Mouse (Mus musculus) small intestine, adult 2 months (tissue): ENCODE results near the gene Foxn3. TPM values are rescaled to one million over a fixed set of nuclear protein-coding genes. Genes with fewer than 3 reads are reported as not detected.

Experiments
- H3K27ac ChIP-seq: fragments of 200-500 bp; 2 replicates; pipeline ENCODE4 v1.5.1; 2012; ENCODE audit warnings: low read depth, low read length, control low read depth, inconsistent platforms; ENCODE audit not compliant: insufficient read depth
- H3K27me3 ChIP-seq: fragments of 200-500 bp; 2 replicates; pipeline ENCODE4 v1.6.1; 2012; ENCODE audit warnings: mild to moderate bottlenecking, moderate library complexity, low read length, inconsistent platforms; ENCODE audit not compliant: control insufficient read depth, insufficient read depth
- H3K36me3 ChIP-seq: fragments of 200-500 bp; 2 replicates; pipeline ENCODE4 v1.6.1; 2012; ENCODE audit warnings: mild to moderate bottlenecking, low read length, control low read depth, inconsistent platforms; ENCODE audit not compliant: control insufficient read depth, insufficient read depth
- H3K4me1 ChIP-seq: fragments of 200-500 bp; 2 replicates; pipeline ENCODE4 v1.6.1; 2012; ENCODE audit warnings: low read length, inconsistent platforms, mixed read lengths; ENCODE audit not compliant: control insufficient read depth, insufficient read depth, insufficient read length
- H3K4me3 ChIP-seq: fragments of 200-500 bp; 2 replicates; pipeline ENCODE4 v1.5.1; 2012; ENCODE audit warnings: low read depth, mild to moderate bottlenecking, control low read depth, inconsistent platforms, low read length, moderate library complexity
- CTCF ChIP-seq: fragments of 200-500 bp; IDR thresholded peaks from 2 replicates; pipeline ENCODE4 v1.5.1; 2012; ENCODE audit warnings: low read depth, mild to moderate bottlenecking, control low read depth, inconsistent platforms, low read length, moderate library complexity, mixed read lengths; ENCODE audit not compliant: insufficient replicate concordance, insufficient read length; ENCODE audit errors: extremely low read depth
- POLR2A ChIP-seq: fragments of 200-500 bp; IDR thresholded peaks from 2 replicates; pipeline ENCODE4 v1.6.1; 2012; ENCODE audit warnings: low read depth, mild to moderate bottlenecking, control low read depth, inconsistent platforms, low read length, moderate library complexity
- WGBS: fragments of 180-500 bp; shearing (Covaris S2); methylation state at CpG from one replicate; pipeline ENCODE4 v1.1.7; 2018; 5-methylcytosine and 5-hydroxymethylcytosine counted together
- polyA plus RNA-seq: library from polyadenylated mRNA; depleted of rRNA; stranded (reverse); fragments of >200 nt; gene quantifications from 2 replicates; pipeline ENCODE4 v1.2.3, GENCODE M21; 2012

The Foxn3 gene
- polyA plus RNA-seq, 1 experiment: 17.5 TPM

DNA sequence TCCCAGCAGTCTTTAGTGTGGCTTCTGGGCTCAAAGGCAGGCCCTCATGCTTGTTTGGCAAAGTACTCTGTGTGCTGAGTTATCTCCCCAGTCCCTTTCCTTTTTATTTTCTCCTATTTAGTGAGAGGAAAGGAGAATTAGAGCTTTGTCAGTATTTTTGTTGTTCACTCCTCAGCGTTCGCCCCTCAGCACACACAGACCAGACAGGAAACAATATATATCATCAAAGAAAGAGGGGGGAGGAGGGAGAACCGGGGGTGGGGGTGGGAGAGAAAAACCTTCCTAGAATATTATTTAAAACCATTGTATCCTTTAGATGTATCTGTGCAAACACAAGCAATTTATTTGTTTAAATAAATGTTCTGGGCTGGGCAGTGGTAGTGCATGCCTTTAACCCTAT is 47.9 kb downstream of the Foxn3 start:
- no peaks in the 10 kb centered on the region for H3K27me3 ChIP-seq
- no peak overlapping the region for H3K4me3 ChIP-seq
- no peak for TF ChIP-seq CTCF
- TF ChIP-seq POLR2A: no peak
- WGBS: 72% methylated on average over 3 of the region's 3 CpGs
- no peak overlapping the region for H3K27ac ChIP-seq
- no peaks in the 10 kb centered on the region for H3K36me3 ChIP-seq
- no peaks in the 10 kb centered on the region for H3K4me1 ChIP-seq

DNA sequence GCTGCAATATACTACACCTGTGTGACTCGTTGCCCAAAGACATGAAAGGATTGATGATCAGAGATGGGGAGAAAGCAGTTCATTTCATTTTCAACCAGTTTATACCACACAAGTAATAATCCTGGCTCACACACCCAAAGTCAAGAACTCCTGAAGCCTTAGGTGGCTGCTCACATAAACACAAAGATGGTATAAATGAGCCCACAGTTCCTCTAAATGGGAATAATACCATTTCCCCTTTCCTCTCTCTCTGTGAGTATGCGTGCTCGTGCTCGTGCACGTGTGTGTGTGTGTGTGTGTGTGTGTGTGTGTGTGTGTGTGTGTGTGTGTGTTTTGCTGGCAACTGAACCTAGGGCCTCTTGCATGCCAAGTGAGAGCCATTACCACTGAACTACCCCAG is 51.7 kb downstream of the Foxn3 start:
- Histone ChIP-seq H3K4me1 (no peaks in the 10 kb centered on the region), H3K27ac (no peak overlapping the region), H3K36me3 (no peaks in the 10 kb centered on the region), H3K27me3 (no peaks in the 10 kb centered on the region), H3K4me3 (no peak overlapping the region)
- whole genome bisulfite sequencing: 91% methylated on average over 5 of the region's 5 CpGs
- TF ChIP-seq CTCF (no peak), POLR2A (no peak)

DNA sequence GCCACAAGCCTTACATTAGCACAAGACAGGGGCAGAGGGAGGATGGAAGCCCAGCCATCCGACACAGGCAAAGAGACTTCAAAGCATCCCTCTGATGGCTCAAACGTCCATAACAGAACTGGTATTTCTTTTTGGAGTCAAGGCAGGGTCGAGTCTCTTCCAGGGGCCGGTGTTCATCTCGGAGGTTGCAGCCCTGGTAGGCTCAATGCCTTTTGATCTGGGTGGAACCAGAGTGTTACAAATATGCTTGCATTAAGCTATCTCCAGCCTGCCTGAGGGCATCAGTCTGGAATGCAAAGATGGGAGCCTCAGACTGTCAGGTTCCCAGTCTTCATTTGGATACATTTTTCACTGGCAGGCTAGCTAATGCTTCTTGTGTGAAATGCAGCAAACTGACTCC is 52.6 kb downstream of the Foxn3 start:
- 83% methylated on average over 5 of the region's 5 CpGs for WGBS
- no peak for TF ChIP-seq POLR2A
- TF ChIP-seq CTCF: no peak
- no peaks in the 10 kb centered on the region for H3K36me3 ChIP-seq
- H3K4me1 ChIP-seq: no peaks in the 10 kb centered on the region
- H3K27ac ChIP-seq: no peak overlapping the region
- H3K4me3 ChIP-seq: no peak overlapping the region
- no peaks in the 10 kb centered on the region for H3K27me3 ChIP-seq

DNA sequence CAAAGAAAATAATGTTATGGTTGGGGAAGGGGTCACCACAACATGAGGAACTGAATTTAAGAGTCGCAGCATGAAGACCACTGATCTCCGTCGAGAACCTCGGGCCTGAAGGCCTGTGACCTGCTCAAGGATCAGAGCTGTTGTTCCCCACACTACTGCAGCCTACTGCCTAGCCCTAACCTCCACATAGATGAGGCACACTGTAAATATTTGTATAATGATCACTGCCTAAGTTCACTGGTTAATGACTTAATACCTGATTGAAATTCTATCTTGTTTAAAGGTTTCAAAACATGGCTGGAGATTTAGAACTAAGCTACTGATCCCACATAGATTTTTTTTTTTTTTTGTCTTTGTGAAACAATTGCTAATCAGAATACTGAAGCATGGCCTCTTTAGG is 61.2 kb downstream of the Foxn3 start:
- Histone ChIP-seq H3K27ac (no peak overlapping the region), H3K4me1 (no peaks in the 10 kb centered on the region), H3K27me3 (no peaks in the 10 kb centered on the region), H3K4me3 (no peak overlapping the region), H3K36me3 (no peaks in the 10 kb centered on the region)
- 70% methylated on average over 4 of the region's 4 CpGs for WGBS
- no peak for TF ChIP-seq POLR2A
- no peak for TF ChIP-seq CTCF

DNA sequence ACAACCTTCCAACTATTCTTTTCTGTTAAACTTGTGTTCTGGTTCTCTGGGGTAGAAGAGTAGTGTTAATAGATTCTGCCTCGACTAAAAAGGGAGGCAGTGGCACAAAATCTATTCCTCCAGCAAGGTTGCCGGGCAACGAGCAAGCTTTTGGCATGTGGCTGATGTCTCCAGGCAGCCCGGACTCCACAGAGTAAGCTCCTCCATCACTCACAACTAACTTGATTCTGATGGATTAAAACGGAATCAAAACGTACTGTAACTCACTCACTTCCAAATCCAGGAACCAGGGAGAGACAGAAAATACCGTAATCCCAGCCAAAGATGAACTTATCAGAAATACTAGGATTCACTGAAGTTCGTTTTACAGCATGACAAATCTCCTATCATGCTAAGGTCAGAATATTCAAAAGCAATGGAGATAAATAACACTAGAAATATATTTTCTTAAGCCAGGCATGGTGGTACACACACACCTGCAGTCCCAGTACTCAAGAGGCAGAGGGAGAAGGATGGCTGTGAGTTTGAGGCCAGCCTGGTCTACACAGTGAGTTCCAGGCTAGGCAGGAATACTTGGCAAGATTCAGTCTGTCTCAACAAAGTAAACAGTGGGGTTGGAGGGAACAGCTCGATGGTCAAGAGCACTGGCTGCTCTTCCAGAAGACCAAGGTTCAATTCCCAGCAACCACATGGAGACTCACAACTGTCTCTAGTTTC is 64.2 kb downstream of the Foxn3 start:
- no peaks in the 10 kb centered on the region for H3K36me3 ChIP-seq
- no peaks in the 10 kb centered on the region for H3K4me1 ChIP-seq
- TF ChIP-seq CTCF (no peak), POLR2A (no peak)
- WGBS: 71% methylated on average over 9 of the region's 9 CpGs
- H3K27me3 ChIP-seq: no peaks in the 10 kb centered on the region
- H3K4me3 ChIP-seq: no peak overlapping the region
- no peak overlapping the region for H3K27ac ChIP-seq

DNA sequence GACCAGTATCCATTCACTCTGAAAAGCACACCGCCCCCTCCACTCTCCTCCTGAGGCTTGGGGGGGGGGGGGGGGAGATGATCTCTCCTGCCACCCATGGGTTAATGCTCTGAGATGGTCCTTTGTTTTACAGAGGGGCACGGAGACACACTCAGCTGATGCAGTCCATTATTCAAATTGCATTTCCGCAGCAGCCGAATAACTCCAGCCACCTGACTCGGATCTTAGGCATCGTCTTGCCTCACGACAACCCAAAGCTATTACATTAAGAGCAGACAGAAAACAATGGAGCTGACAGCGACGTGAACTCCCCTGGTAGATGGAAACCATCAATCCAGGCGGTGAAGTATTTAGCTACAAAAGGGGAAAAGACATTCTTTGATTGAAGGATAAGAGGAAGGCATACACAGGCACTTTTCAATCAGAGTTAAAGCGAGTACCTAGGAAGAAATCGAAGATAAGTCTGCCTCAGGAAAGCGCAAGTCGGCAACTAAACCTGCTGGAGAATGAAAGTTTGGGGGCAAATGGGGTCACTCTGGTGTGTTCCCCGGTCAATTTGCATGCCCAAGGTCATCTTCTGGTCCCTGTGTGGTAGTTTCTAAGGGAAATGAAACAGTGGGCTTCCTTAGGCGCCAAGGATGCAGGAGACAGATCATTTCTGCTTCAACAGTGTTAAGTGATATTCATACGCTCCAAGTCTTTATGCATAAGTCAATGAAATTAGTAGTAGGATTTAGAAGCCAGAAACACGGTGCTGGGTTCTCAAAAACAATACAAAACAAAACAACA is 65.0 kb downstream of the Foxn3 start:
- 86% methylated on average over 18 of the region's 18 CpGs for WGBS
- no peak overlapping the region for H3K27ac ChIP-seq
- TF ChIP-seq POLR2A (no peak), CTCF (no peak)
- no peaks in the 10 kb centered on the region for H3K27me3 ChIP-seq
- no peak overlapping the region for H3K4me3 ChIP-seq
- H3K4me1 ChIP-seq: no peaks in the 10 kb centered on the region
- no peaks in the 10 kb centered on the region for H3K36me3 ChIP-seq

DNA sequence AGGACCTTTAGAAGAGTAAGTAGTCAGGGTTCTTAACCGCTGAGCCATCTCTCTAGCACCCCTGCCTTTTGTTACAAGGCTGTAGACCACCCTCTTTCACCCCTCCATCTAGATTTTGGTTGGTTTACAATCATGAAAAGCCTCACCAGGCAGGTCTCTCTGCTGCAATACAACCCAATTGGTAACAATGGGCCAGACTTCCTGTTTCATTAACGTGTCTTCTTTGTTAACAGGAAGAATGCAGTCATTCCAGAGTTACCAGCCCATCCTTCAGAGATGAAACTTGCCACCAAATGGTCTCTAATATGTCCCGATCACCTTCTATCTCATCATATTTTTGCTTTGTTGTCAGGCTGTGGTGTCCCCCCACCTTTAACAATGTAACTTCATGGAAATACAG is 66.4 kb downstream of the Foxn3 start:
- WGBS: 83% methylated on average over 3 of the region's 3 CpGs
- TF ChIP-seq POLR2A: no peak
- no peak for TF ChIP-seq CTCF
- no peaks in the 10 kb centered on the region for H3K36me3 ChIP-seq

DNA sequence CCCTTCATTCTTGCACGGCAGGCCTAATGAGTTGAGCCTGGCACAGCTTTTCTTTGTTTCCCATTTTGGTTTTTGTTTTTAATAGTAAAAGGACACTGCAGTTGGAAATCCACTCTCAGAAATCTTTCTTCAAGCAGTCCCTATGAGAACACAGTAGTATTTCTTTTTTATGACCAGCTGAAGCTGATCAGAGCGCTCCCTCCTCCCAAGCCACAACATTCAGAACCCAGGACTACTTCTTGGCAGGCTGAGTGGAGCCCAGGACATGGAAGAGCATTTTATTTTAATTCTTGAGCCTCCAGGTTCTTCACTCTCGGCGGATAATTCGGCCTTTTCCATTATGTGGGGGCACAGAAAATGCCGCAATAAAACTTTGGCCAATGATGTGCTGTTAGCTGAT is 73.2 kb downstream of the Foxn3 start:
- Histone ChIP-seq H3K27me3 (no peaks in the 10 kb centered on the region), H3K36me3 (no peaks in the 10 kb centered on the region), H3K27ac (no peak overlapping the region), H3K4me1 (0 out of 2 replicates have a peak, but pooled peaks cover 2% of the 10 kb centered on the region), H3K4me3 (no peak overlapping the region)
- WGBS: 94% methylated on average over 6 of the region's 6 CpGs
- no peak for TF ChIP-seq CTCF
- no peak for TF ChIP-seq POLR2A

More for the DNA sequence above, 66.4 kb downstream of the Foxn3 start:
- Histone ChIP-seq H3K4me1 (no peaks in the 10 kb centered on the region), H3K27me3 (no peaks in the 10 kb centered on the region), H3K27ac (no peak overlapping the region), H3K4me3 (no peak overlapping the region)
